Mouse (Mus musculus): ENCODE measurements around the gene B4galnt3.

DNA sequence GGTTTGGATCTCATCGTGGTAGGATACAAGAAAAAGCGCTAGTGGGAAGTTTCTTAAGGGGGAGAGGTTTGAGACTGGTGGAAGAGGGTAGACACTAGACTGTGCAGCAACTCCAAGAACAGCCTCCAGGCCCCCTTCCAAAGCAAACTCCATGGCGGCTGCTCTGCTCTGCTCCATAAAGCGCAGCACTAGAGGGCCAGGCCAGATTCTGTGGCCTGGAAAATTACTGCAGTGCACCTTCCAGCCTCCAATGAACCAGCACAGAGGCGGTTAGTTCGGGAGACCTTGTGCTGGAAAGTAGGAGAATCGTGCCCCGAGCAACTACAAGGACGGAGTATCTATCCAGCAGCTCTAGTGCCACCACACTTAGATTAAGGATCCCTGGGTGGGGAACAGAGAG lies 7.1 kb downstream of the B4galnt3 start:
- TF ChIP-seq CTCF (IDR thresholded peaks at IDR 0.05; ENCODE audit: control insufficient read depth, insufficient read depth, insufficient read length) (no peak), CEBPB (IDR thresholded peaks at IDR 0.05; ENCODE audit: low read depth) (no peak), MAX (IDR thresholded peaks at IDR 0.05) (no peak)

All from C2C12 (cell line).